Mouse (Mus musculus): ENCODE measurements around the gene Pten. TPM values are rescaled to one million over a fixed set of nuclear protein-coding genes. Genes with fewer than 3 reads are reported as not detected.

The Pten gene
- total and polyA plus RNA-seq, 3 experiments: 31.4 to 134 (median 105) TPM

- Histone ChIP-seq H3K36me3 (replicated peaks) (no peaks in the 10 kb centered on the region), H3K4me3 (ENCODE audit: low read depth, low read length) (no peak overlapping the region), H3K9me3 (replicated peaks) (no peaks in the 10 kb centered on the region), H3K27me3 (ENCODE audit: insufficient read depth, low read length) (peaks cover 23% of the 10 kb centered on the region), H3K4me1 (ENCODE audit: insufficient read depth, low read depth, low read length) (peaks cover 6% of the 10 kb centered on the region; the same call in 1 of the 2 replicates)
- no peak for ATAC-seq (ENCODE audit: extremely low read depth, insufficient number of reproducible peaks, low FRiP score, poor library complexity, severe bottlenecking)
- TF ChIP-seq CTCF (IDR thresholded peaks at IDR 0.05; ENCODE audit: low read depth, low read length) (no peak), TAL1 (conservative IDR thresholded peaks at IDR 0.05; ENCODE audit: low read depth, low read length) (no peak), GATA1 (IDR thresholded peaks at IDR 0.05; ENCODE audit: borderline replicate concordance, low read length) (no peak), POLR2AphosphoS5 (IDR thresholded peaks at IDR 0.05; ENCODE audit: insufficient replicate concordance, low read depth, low read length) (no peak), GATA2 (IDR thresholded peaks at IDR 0.05; ENCODE audit: borderline replicate concordance, low read depth, low read length) (no peak)
- DNase-seq (ENCODE audit: low spot score): no peak
These were observed 27.5 kb upstream of the Pten start for GRCm38 (mm10) chr19:32729785-32730184.

- no peak for DNase-seq (ENCODE audit: low spot score)
These were observed 24.4 kb upstream of the Pten start for GRCm38 (mm10) chr19:32732922-32733321.

GRCm38 (mm10) chr19:32737844-32738243 is 19.5 kb upstream of the Pten start:
- ATAC-seq (ENCODE audit: extremely low read depth, insufficient number of reproducible peaks, low FRiP score, poor library complexity, severe bottlenecking): no peak

More at GRCm38 (mm10) chr19:32732922-32733321, 24.4 kb upstream of the Pten start:
- H3K4me3 ChIP-seq (ENCODE audit: low read depth, low read length): no peak overlapping the region
- H3K27me3 ChIP-seq (ENCODE audit: insufficient read depth, low read length): peaks cover 7% of the 10 kb centered on the region
- no peaks in the 10 kb centered on the region for H3K36me3 ChIP-seq (replicated peaks)
- peaks cover 3% of the 10 kb centered on the region; the same call in 1 of the 2 replicates for H3K4me1 ChIP-seq (ENCODE audit: insufficient read depth, low read depth, low read length)
- no peaks in the 10 kb centered on the region for H3K9me3 ChIP-seq (replicated peaks)
- TF ChIP-seq GATA2 (IDR thresholded peaks at IDR 0.05; ENCODE audit: borderline replicate concordance, low read depth, low read length) (no peak), CTCF (IDR thresholded peaks at IDR 0.05; ENCODE audit: low read depth, low read length) (no peak), POLR2AphosphoS5 (IDR thresholded peaks at IDR 0.05; ENCODE audit: insufficient replicate concordance, low read depth, low read length) (no peak), TAL1 (conservative IDR thresholded peaks at IDR 0.05; ENCODE audit: low read depth, low read length) (no peak), GATA1 (IDR thresholded peaks at IDR 0.05; ENCODE audit: borderline replicate concordance, low read length) (no peak)
- ATAC-seq (ENCODE audit: extremely low read depth, insufficient number of reproducible peaks, low FRiP score, poor library complexity, severe bottlenecking): no peak

GRCm38 (mm10) chr19:32739686-32740085 is 17.6 kb upstream of the Pten start, which contains the start of gene Atad1:
Gene Atad1, minus strand, starts transcription at chr19:32739786.
- no peak for DNase-seq (ENCODE audit: low spot score)
- ATAC-seq (ENCODE audit: extremely low read depth, insufficient number of reproducible peaks, low FRiP score, poor library complexity, severe bottlenecking): no peak
- no peak for TF ChIP-seq CTCF (IDR thresholded peaks at IDR 0.05; ENCODE audit: low read depth, low read length)
- TF ChIP-seq GATA2 (IDR thresholded peaks at IDR 0.05; ENCODE audit: borderline replicate concordance, low read depth, low read length): no peak
- no peak for TF ChIP-seq TAL1 (conservative IDR thresholded peaks at IDR 0.05; ENCODE audit: low read depth, low read length)
- TF ChIP-seq POLR2AphosphoS5 (IDR thresholded peaks at IDR 0.05; ENCODE audit: insufficient replicate concordance, low read depth, low read length): no peak
- no peak for TF ChIP-seq GATA1 (IDR thresholded peaks at IDR 0.05; ENCODE audit: borderline replicate concordance, low read length)
- peaks cover 9% of the 10 kb centered on the region; the same call in 1 of the 2 replicates for H3K27me3 ChIP-seq (ENCODE audit: insufficient read depth, low read length)
- H3K4me1 ChIP-seq (ENCODE audit: insufficient read depth, low read depth, low read length): peaks cover 10% of the 10 kb centered on the region; the same call in 1 of the 2 replicates
- no peaks in the 10 kb centered on the region for H3K9me3 ChIP-seq (replicated peaks)
- no peak within 1 kb of the TSS for H3K4me3 ChIP-seq (ENCODE audit: low read depth, low read length)
- no peaks in the 10 kb centered on the region for H3K36me3 ChIP-seq (replicated peaks)

More at GRCm38 (mm10) chr19:32737844-32738243, 19.5 kb upstream of the Pten start:
- no peak for DNase-seq (ENCODE audit: low spot score)
- H3K27me3 ChIP-seq (ENCODE audit: insufficient read depth, low read length): peaks cover 6% of the 10 kb centered on the region
- H3K36me3 ChIP-seq (replicated peaks): no peaks in the 10 kb centered on the region
- H3K4me1 ChIP-seq (ENCODE audit: insufficient read depth, low read depth, low read length): peaks cover 10% of the 10 kb centered on the region; the same call in 1 of the 2 replicates
- H3K4me3 ChIP-seq (ENCODE audit: low read depth, low read length): no peak overlapping the region
- no peak for TF ChIP-seq TAL1 (conservative IDR thresholded peaks at IDR 0.05; ENCODE audit: low read depth, low read length)
- no peak for TF ChIP-seq GATA1 (IDR thresholded peaks at IDR 0.05; ENCODE audit: borderline replicate concordance, low read length)
- TF ChIP-seq CTCF (IDR thresholded peaks at IDR 0.05; ENCODE audit: low read depth, low read length): no peak
- TF ChIP-seq POLR2AphosphoS5 (IDR thresholded peaks at IDR 0.05; ENCODE audit: insufficient replicate concordance, low read depth, low read length): no peak
- no peak for TF ChIP-seq GATA2 (IDR thresholded peaks at IDR 0.05; ENCODE audit: borderline replicate concordance, low read depth, low read length)
- H3K9me3 ChIP-seq (replicated peaks): no peaks in the 10 kb centered on the region

GRCm38 (mm10) chr19:32740641-32741345 is 16.5 kb upstream of the Pten start:
- no peak for DNase-seq (ENCODE audit: low spot score)

GRCm38 (mm10) chr19:32749425-32749824 is 7.9 kb upstream of the Pten start:
- peaks cover 9% of the 10 kb centered on the region for H3K27me3 ChIP-seq (ENCODE audit: insufficient read depth, low read length)
- H3K36me3 ChIP-seq (replicated peaks): no peaks in the 10 kb centered on the region
- ATAC-seq (ENCODE audit: extremely low read depth, insufficient number of reproducible peaks, low FRiP score, poor library complexity, severe bottlenecking) (no peak), DNase-seq (ENCODE audit: low spot score) (no peak)
- TF ChIP-seq TAL1 (conservative IDR thresholded peaks at IDR 0.05; ENCODE audit: low read depth, low read length) (no peak), GATA2 (IDR thresholded peaks at IDR 0.05; ENCODE audit: borderline replicate concordance, low read depth, low read length) (no peak), CTCF (IDR thresholded peaks at IDR 0.05; ENCODE audit: low read depth, low read length) (no peak), POLR2AphosphoS5 (IDR thresholded peaks at IDR 0.05; ENCODE audit: insufficient replicate concordance, low read depth, low read length) (no peak), GATA1 (IDR thresholded peaks at IDR 0.05; ENCODE audit: borderline replicate concordance, low read length) (no peak)
- H3K9me3 ChIP-seq (replicated peaks): no peaks in the 10 kb centered on the region; the same call in 1 of the 2 replicates
- H3K4me1 ChIP-seq (ENCODE audit: insufficient read depth, low read depth, low read length): peaks cover 2% of the 10 kb centered on the region
- H3K4me3 ChIP-seq (ENCODE audit: low read depth, low read length): no peak overlapping the region

More at GRCm38 (mm10) chr19:32740641-32741345, 16.5 kb upstream of the Pten start:
- no peaks in the 10 kb centered on the region; the same call in 1 of the 2 replicates for H3K9me3 ChIP-seq (replicated peaks)
- peaks cover 16% of the 10 kb centered on the region; the same call in 1 of the 2 replicates for H3K27me3 ChIP-seq (ENCODE audit: insufficient read depth, low read length)
- no peak overlapping the region for H3K4me3 ChIP-seq (ENCODE audit: low read depth, low read length)
- no peaks in the 10 kb centered on the region for H3K36me3 ChIP-seq (replicated peaks)
- ATAC-seq (ENCODE audit: extremely low read depth, insufficient number of reproducible peaks, low FRiP score, poor library complexity, severe bottlenecking): no peak
- H3K4me1 ChIP-seq (ENCODE audit: insufficient read depth, low read depth, low read length): peaks cover 7% of the 10 kb centered on the region; the same call in 1 of the 2 replicates
- TF ChIP-seq GATA1 (IDR thresholded peaks at IDR 0.05; ENCODE audit: borderline replicate concordance, low read length): no peak
- no peak for TF ChIP-seq CTCF (IDR thresholded peaks at IDR 0.05; ENCODE audit: low read depth, low read length)
- no peak for TF ChIP-seq GATA2 (IDR thresholded peaks at IDR 0.05; ENCODE audit: borderline replicate concordance, low read depth, low read length)

Data from G1E (cell line).